In the genomic region with DNA sequence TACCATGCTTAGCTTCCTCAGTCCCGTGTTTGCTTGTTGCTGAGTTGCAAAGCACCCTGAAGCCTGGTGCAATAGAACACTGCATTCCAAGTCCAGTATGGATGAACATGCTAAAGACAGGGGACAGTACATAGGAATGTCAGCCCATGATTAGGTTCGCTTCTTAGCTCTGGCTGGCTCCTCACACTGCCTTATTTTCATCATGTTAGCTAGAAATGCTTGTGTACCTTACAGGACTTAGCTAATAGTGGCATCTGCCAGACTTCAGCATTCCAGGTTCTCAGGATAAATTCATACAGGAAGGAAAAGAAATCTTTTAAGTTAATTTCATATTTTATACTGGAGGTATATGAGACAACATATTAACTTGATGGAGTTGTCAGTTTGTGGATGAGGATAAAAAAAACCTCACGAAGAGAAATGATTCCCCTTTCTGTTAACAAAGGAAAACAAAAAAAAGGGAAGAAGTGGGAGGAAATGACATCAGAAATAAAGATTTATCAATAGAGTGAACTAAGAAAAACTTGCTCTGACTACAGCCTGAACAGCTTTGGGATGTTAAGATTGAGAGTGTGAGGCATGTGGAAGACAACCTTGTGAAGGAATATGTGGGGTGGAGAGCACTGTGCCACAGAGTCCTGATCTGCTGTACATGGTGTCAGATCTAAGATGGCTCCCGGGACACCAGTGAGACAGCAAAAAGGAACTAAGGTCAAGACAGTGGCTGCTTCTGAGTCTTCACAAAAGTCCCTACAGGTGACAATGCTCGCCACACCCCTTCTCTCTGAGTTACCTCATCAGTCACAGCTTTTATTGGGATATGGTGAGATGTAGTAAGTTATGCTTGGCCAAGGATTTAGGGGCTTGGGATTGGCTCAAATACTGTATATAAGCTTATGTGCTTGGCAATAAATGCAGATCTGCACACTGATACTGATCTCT, we compare ENCODE assay signal across 7 mouse cellular contexts. TPM values are rescaled to one million over a fixed set of nuclear protein-coding genes. Genes with fewer than 3 reads are reported as not detected.
DNase-seq lines count a peak whose midpoint lies in the region; ATAC-seq lines count a peak whose summit lies in the region.

No protein-coding gene starts in this region.

- ATAC-seq in erythroblast, adult 5-6 weeks (replicated peaks; ENCODE audit: low FRiP score, poor library complexity, severe bottlenecking) = 0 out of 2 replicates have a peak, but pooled peaks have one; percentile 13
- ATAC-seq in limb, embryonic 13.5 days (ENCODE audit: low FRiP score, low read depth) = no peak
- peak; percentile 35 for ATAC-seq in neural tube, embryonic 15.5 days (ENCODE audit: low FRiP score)

- H3K27me3 ChIP-seq in limb, embryonic 13.5 days = no peaks in the 10 kb centered on the region
- no peaks in the 10 kb centered on the region for H3K27me3 ChIP-seq in neural tube, embryonic 15.5 days (replicated peaks)

- peak overlapping the region; percentile 63 for H3K4me2 ChIP-seq in limb, embryonic 13.5 days (replicated peaks)
- peak overlapping the region; percentile 62 for H3K4me2 ChIP-seq in neural tube, embryonic 15.5 days

- H3K36me3 ChIP-seq in limb, embryonic 13.5 days = no peaks in the 10 kb centered on the region
- no peaks in the 10 kb centered on the region for H3K36me3 ChIP-seq in neural tube, embryonic 15.5 days

- DNase-seq in 3T3-L1 (ENCODE audit: low read depth, low spot score) (peak; percentile 33), 416B (ENCODE audit: low read depth) (peak; percentile 37)
- DNase-seq in ovary, postnatal 14 days (ENCODE audit: low spot score) = no peak
- no peak for DNase-seq in frontal cortex, postnatal 10 days (ENCODE audit: low spot score in 2 of 2)

- H3K4me1 ChIP-seq in limb, embryonic 13.5 days = peaks cover 12% of the 10 kb centered on the region
- peaks cover 11% of the 10 kb centered on the region for H3K4me1 ChIP-seq in neural tube, embryonic 15.5 days

- H3K9ac ChIP-seq in limb, embryonic 13.5 days = 0 out of 2 replicates have a peak overlapping the region, but pooled peaks have one; percentile 27
- H3K9ac ChIP-seq in neural tube, embryonic 15.5 days (replicated peaks) = peak overlapping the region; percentile 47; the same call in 1 of the 2 replicates

- H3K27ac ChIP-seq in limb, embryonic 13.5 days = no peak overlapping the region
- peak overlapping the region; percentile 79 for H3K27ac ChIP-seq in neural tube, embryonic 15.5 days (replicated peaks)

- 68% methylated on average over 5 of the region's 5 CpGs for WGBS in limb, embryonic 13.5 days
- WGBS in neural tube, embryonic 15.5 days = 67% methylated on average over 5 of the region's 5 CpGs

- peak overlapping the region; percentile 34 for H3K4me3 ChIP-seq in limb, embryonic 13.5 days
- peak overlapping the region; percentile 39 for H3K4me3 ChIP-seq in neural tube, embryonic 15.5 days (replicated peaks)

- no peaks in the 10 kb centered on the region for H3K9me3 ChIP-seq in limb, embryonic 13.5 days
- no peaks in the 10 kb centered on the region for H3K9me3 ChIP-seq in neural tube, embryonic 15.5 days (replicated peaks)

RNA-seq across cellular contexts. Expression of gene Fyco1, which starts 1.0 kb away (rescaled TPM):
- total RNA-seq in erythroblast, adult 5-6 weeks (2015; ENCODE audit: low replicate concordance) = 10.9 and 12.3 TPM in 2 replicates
- total RNA-seq in erythroblast, adult 5-6 weeks (2017; ENCODE audit: low replicate concordance) = 6.5 and 9.1 TPM in 2 replicates
- polyA plus RNA-seq in limb, embryonic 13.5 days (2015; fragmentation: Nextera tagmentation; extraction: Ambion mirVana) = 16.4 and 16.9 TPM in 2 replicates
- 14.4 and 14.7 TPM in 2 replicates for polyA plus RNA-seq in neural tube, embryonic 15.5 days (2015; fragmentation: Nextera tagmentation; extraction: Ambion mirVana)

RNA-seq across cellular contexts. Expression of gene Xcr1, which starts 9.1 kb away (rescaled TPM):
- total RNA-seq in erythroblast, adult 5-6 weeks (2015; ENCODE audit: low replicate concordance) = not detected in 2 replicates
- total RNA-seq in erythroblast, adult 5-6 weeks (2017; ENCODE audit: low replicate concordance) = 0.70 TPM in 1 of 2 replicates, not detected in the other
- not detected in 2 replicates for polyA plus RNA-seq in limb, embryonic 13.5 days (2015; fragmentation: Nextera tagmentation; extraction: Ambion mirVana)
- polyA plus RNA-seq in neural tube, embryonic 15.5 days (2015; fragmentation: Nextera tagmentation; extraction: Ambion mirVana) = 0.06 and 0.08 TPM in 2 replicates

RNA-seq across cellular contexts. Expression of gene Cxcr6, which starts 46.4 kb away (rescaled TPM):
- total RNA-seq in erythroblast, adult 5-6 weeks (2015; ENCODE audit: low replicate concordance) = 1.3 TPM in 1 of 2 replicates, not detected in the other
- 0.77 and 1.3 TPM in 2 replicates for total RNA-seq in erythroblast, adult 5-6 weeks (2017; ENCODE audit: low replicate concordance)
- polyA plus RNA-seq in limb, embryonic 13.5 days (2015; fragmentation: Nextera tagmentation; extraction: Ambion mirVana) = 0.17 and 0.38 TPM in 2 replicates
- 1.3 TPM in 1 of 2 replicates, not detected in the other for polyA plus RNA-seq in neural tube, embryonic 15.5 days (2015; fragmentation: Nextera tagmentation; extraction: Ambion mirVana)

Comparison
In these comparisons a context has a peak if more than half of its experiments do, and no peak if none do; other contexts are left out.
1. DNase-seq: peak in 3T3-L1 (single experiment) and 416B (single experiment); none in ovary, postnatal 14 days (single experiment) and frontal cortex, postnatal 10 days (0 of 2).